Mouse (Mus musculus) forebrain, embryonic 16.5 days (tissue): ENCODE results near the gene Fam89a. TPM values are rescaled to one million over a fixed set of nuclear protein-coding genes. Genes with fewer than 3 reads are reported as not detected.
A peak's percentile ranks its signal among the peaks of the same experiment; 100 is the strongest.

ENCODE experiments used
- ATAC-seq: fragments of 200-750 bp; cut with Nextera tagmentation; 2 replicates; pipeline ENCODE4 v1.8.0; 2017; ENCODE audit warnings: mild to moderate bottlenecking, moderate library complexity
- H3K27ac ChIP-seq: fragments of 300-500 bp; sonication (generic); 2 replicates; pipeline ENCODE4 v1.5.1; 2014; ENCODE audit warnings: low read length, control low read depth
- H3K27me3 ChIP-seq: fragments of 300-500 bp; sonication (generic); replicated peaks from 2 replicates; pipeline ENCODE4 v1.6.1; 2014; ENCODE audit warnings: low read length; ENCODE audit not compliant: control insufficient read depth, insufficient read depth
- H3K36me3 ChIP-seq: fragments of 300-500 bp; sonication (generic); 2 replicates; pipeline ENCODE4 v1.6.1; 2014; ENCODE audit not compliant: control insufficient read depth, insufficient read depth
- H3K4me1 ChIP-seq: fragments of 300-500 bp; sonication (generic); replicated peaks from 2 replicates; pipeline ENCODE4 v1.6.1; 2014; ENCODE audit warnings: low read length; ENCODE audit not compliant: control insufficient read depth, insufficient read depth
- H3K4me2 ChIP-seq: fragments of 300-500 bp; sonication (generic); 2 replicates; pipeline ENCODE4 v1.6.1; 2014; ENCODE audit warnings: mild to moderate bottlenecking, low read length, control low read depth
- H3K4me3 ChIP-seq: fragments of 300-500 bp; sonication (generic); replicated peaks from 2 replicates; pipeline ENCODE4 v1.5.1; 2014; ENCODE audit warnings: mild to moderate bottlenecking, low read length, control low read depth
- H3K9ac ChIP-seq: fragments of 300-500 bp; sonication (generic); replicated peaks from 2 replicates; pipeline ENCODE4 v1.6.1; 2014; ENCODE audit warnings: low read depth, low read length, control low read depth
- H3K9me3 ChIP-seq: fragments of 300-500 bp; sonication (generic); 2 replicates; pipeline ENCODE4 v1.6.1; 2016; ENCODE audit warnings: low read length; ENCODE audit not compliant: control insufficient read depth
- WGBS: fragments of 180-500 bp; shearing (Covaris S2); extraction: QIAGEN DNeasy Blood & Tissue Kit; methylation state at CpG from one replicate; pipeline ENCODE4 v1.1.7; 2014; 5-methylcytosine and 5-hydroxymethylcytosine counted together
- polyA plus RNA-seq: library from polyadenylated mRNA; unstranded; fragments of >200 nt; fragmentation: Nextera tagmentation; extraction: Ambion mirVana; gene quantifications from 2 replicates; pipeline ENCODE4 v1.2.1, GENCODE M21; 2015

The Fam89a gene
- polyA plus RNA-seq, 1 experiment from 2014 or later, result 0.25 TPM

DNA sequence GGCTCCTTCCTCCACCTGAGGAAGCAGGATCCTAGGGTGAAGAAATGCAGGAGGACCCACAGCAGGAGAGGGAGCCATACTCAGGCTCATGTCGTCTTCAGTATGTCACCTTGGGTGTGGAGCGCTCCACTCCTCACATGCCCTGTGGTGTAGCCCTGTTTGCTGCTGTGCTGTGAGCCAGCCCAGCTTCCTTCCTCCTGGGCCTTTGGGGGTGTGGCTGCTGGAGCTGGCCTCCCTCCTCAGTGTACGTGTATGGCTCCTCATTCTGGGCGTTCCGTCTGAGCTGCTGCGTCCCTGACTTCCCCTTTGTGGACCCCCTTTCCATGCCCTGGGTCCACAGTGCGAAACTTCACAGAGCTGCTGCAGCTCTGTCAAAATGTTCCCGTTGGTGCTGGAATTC, 18.8 kb downstream of the Fam89a start:
- peaks cover 54% of the 10 kb centered on the region for H3K36me3 ChIP-seq
- H3K9me3 ChIP-seq, result no peaks in the 10 kb centered on the region
- no peak for ATAC-seq
- WGBS, result 89% methylated on average over 8 of the region's 8 CpGs
- no peak overlapping the region for H3K9ac ChIP-seq
- no peak overlapping the region for H3K4me3 ChIP-seq
- no peaks in the 10 kb centered on the region for H3K4me1 ChIP-seq
- H3K4me2 ChIP-seq, result no peak overlapping the region
- no peak overlapping the region for H3K27ac ChIP-seq
- no peaks in the 10 kb centered on the region for H3K27me3 ChIP-seq

DNA sequence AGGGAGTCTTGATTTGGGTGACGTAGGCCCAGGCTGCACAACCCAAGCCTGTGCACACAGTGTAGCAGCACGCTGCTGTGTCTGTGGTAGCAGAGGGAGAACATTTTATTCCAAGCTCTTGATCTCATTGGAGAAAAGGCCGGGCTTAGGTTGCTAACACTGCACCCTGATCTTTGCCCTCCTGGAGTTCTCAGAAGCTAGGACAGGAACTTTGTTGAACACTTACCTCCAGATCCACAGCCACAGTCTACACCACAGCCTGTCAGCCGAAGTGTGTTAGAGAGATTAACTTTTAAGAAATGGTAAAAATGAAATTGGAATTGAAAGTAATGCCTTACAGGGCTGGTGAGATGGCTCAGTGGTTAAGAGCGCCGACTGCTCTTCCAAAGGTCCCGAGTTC, 27.3 kb downstream of the Fam89a start:
- H3K4me2 ChIP-seq, result no peak overlapping the region
- no peaks in the 10 kb centered on the region for H3K27me3 ChIP-seq
- peaks cover 16% of the 10 kb centered on the region for H3K36me3 ChIP-seq
- WGBS, result 94% methylated on average over 7 of the region's 7 CpGs
- no peak for ATAC-seq
- no peaks in the 10 kb centered on the region for H3K9me3 ChIP-seq
- H3K9ac ChIP-seq, result no peak overlapping the region
- no peak overlapping the region for H3K27ac ChIP-seq
- H3K4me3 ChIP-seq, result no peak overlapping the region
- peaks cover 23% of the 10 kb centered on the region for H3K4me1 ChIP-seq

- peaks cover 23% of the 10 kb centered on the region for H3K4me1 ChIP-seq
- under 1% methylated on average over 59 of the region's 59 CpGs for WGBS
- peaks cover 7% of the 10 kb centered on the region; the same call in 1 of the 2 replicates for H3K36me3 ChIP-seq
- H3K4me3 ChIP-seq, result peak within 1 kb of the TSS; percentile 86
- peak within 1 kb of the TSS; percentile 67 for H3K27ac ChIP-seq
- H3K9ac ChIP-seq, result peak within 1 kb of the TSS; percentile 90
- no peaks in the 10 kb centered on the region for H3K9me3 ChIP-seq
- H3K4me2 ChIP-seq, result peak within 1 kb of the TSS; percentile 85
- peak; percentile 100 for ATAC-seq
- no peaks in the 10 kb centered on the region for H3K27me3 ChIP-seq
These were observed 29.6 kb downstream of the Fam89a start, which contains the start of the genes Ttc13 and Arv1 for GRCm38 (mm10) chr8:124721862-124722515. Ttc13 (minus strand) TSS chr8:124721983. Arv1 (plus strand) TSS chr8:124722139.

GRCm38 (mm10) chr8:124720938-124721861, 30.4 kb downstream of the Fam89a start:
- Histone ChIP-seq H3K27me3 (no peaks in the 10 kb centered on the region), H3K9me3 (no peaks in the 10 kb centered on the region), H3K36me3 (0 out of 2 replicates have a peak, but pooled peaks cover 3% of the 10 kb centered on the region), H3K27ac (peak overlapping the region; percentile 44), H3K4me1 (peaks cover 23% of the 10 kb centered on the region), H3K4me3 (peak overlapping the region; percentile 86), H3K9ac (peak overlapping the region; percentile 90), H3K4me2 (peak overlapping the region; percentile 76)
- WGBS, result 2% methylated on average over 31 of the region's 31 CpGs
- peak; percentile 61 for ATAC-seq

GRCm38 (mm10) chr8:124720133-124720532, 31.5 kb downstream of the Fam89a start:
- H3K36me3 ChIP-seq, result no peaks in the 10 kb centered on the region
- no peaks in the 10 kb centered on the region for H3K27me3 ChIP-seq
- no peak overlapping the region for H3K9ac ChIP-seq
- peaks cover 23% of the 10 kb centered on the region for H3K4me1 ChIP-seq
- whole genome bisulfite sequencing, result 76% methylated on average over 7 of the region's 7 CpGs
- H3K4me2 ChIP-seq, result no peak overlapping the region
- no peaks in the 10 kb centered on the region for H3K9me3 ChIP-seq
- no peak for ATAC-seq
- H3K4me3 ChIP-seq, result no peak overlapping the region
- H3K27ac ChIP-seq, result no peak overlapping the region

- Histone ChIP-seq H3K4me3 (no peak overlapping the region), H3K9me3 (no peaks in the 10 kb centered on the region), H3K9ac (no peak overlapping the region), H3K36me3 (peaks cover 16% of the 10 kb centered on the region; the same call in 1 of the 2 replicates), H3K4me1 (peaks cover 8% of the 10 kb centered on the region), H3K27me3 (no peaks in the 10 kb centered on the region), H3K4me2 (no peak overlapping the region), H3K27ac (no peak overlapping the region)
- 88% methylated on average over 8 of the region's 8 CpGs for WGBS
- ATAC-seq, result no peak
These were observed 35.9 kb downstream of the Fam89a start for GRCm38 (mm10) chr8:124715736-124716135.

DNA sequence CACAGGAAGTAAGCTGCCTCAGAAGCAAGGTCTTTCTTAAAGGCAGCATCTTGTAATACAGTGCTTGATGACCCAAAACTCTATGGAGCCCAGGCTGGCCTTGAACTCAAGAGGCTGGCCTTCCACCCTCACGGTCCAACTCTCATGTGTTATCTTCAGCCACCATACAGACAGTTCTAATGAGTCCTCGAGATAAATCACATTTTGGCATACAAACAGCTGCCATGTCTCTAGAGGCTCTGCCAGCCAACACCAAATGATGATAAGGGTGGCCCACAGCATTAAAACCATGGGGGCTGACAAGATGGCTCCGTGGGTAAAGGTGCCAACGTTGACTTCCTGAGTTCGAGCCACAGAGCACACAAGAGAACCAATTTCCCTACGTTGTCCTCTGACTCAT, 38.4 kb downstream of the Fam89a start:
- H3K9ac ChIP-seq, result no peak overlapping the region
- no peaks in the 10 kb centered on the region for H3K27me3 ChIP-seq
- no peak overlapping the region for H3K27ac ChIP-seq
- no peak for ATAC-seq
- no peak overlapping the region for H3K4me2 ChIP-seq
- no peaks in the 10 kb centered on the region for H3K9me3 ChIP-seq
- WGBS, result 96% methylated on average over 6 of the region's 6 CpGs
- no peaks in the 10 kb centered on the region for H3K4me1 ChIP-seq
- peaks cover 24% of the 10 kb centered on the region for H3K36me3 ChIP-seq
- no peak overlapping the region for H3K4me3 ChIP-seq

- no peaks in the 10 kb centered on the region for H3K4me1 ChIP-seq
- no peak for ATAC-seq
- H3K27ac ChIP-seq, result no peak overlapping the region
- no peak overlapping the region for H3K4me3 ChIP-seq
- no peaks in the 10 kb centered on the region for H3K27me3 ChIP-seq
- no peak overlapping the region for H3K9ac ChIP-seq
- no peak overlapping the region for H3K4me2 ChIP-seq
- H3K36me3 ChIP-seq, result peaks cover 20% of the 10 kb centered on the region
- 94% methylated on average over 8 of the region's 8 CpGs for WGBS
- no peaks in the 10 kb centered on the region for H3K9me3 ChIP-seq
These were observed 45.8 kb downstream of the Fam89a start for GRCm38 (mm10) chr8:124705823-124706222.

DNA sequence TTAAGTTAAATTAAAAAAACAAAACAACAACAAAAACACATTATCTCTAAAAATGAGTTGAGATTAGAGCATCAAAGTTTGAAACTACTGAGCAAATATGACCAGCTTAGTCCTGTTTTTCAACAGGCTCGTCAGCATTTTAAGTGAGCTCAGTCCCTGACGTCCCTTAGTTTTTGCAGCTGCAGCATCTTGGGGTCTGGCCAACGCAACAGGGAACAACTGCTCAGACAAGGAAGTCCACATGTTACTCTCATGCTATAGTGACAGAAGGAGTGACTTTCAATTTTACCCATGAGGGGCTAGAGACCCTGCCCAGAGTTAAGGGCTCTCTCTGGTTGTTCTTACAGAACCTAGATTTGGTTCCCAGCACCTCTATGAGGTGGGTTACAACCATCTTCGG, 47.3 kb downstream of the Fam89a start:
- no peak overlapping the region for H3K9ac ChIP-seq
- H3K27me3 ChIP-seq, result no peaks in the 10 kb centered on the region
- H3K4me2 ChIP-seq, result no peak overlapping the region
- no peak overlapping the region for H3K27ac ChIP-seq
- no peak for ATAC-seq
- no peak overlapping the region for H3K4me3 ChIP-seq
- H3K9me3 ChIP-seq, result no peaks in the 10 kb centered on the region
- 87% methylated on average over 4 of the region's 4 CpGs for WGBS
- H3K36me3 ChIP-seq, result peaks cover 16% of the 10 kb centered on the region
- H3K4me1 ChIP-seq, result no peaks in the 10 kb centered on the region
